Mouse (Mus musculus) lung, adult 2 months (tissue): ENCODE results near the gene Flrt1. TPM values are rescaled to one million over a fixed set of nuclear protein-coding genes. Genes with fewer than 3 reads are reported as not detected.

Source experiments
- DNase-seq: peaks from one replicate; pipeline ENCODE4 v3.0.0; 2022
- H3K4me1 ChIP-seq: fragments of 200-500 bp; 2 replicates; pipeline ENCODE4 v1.6.1; 2011; ENCODE audit warnings: low read length; ENCODE audit not compliant: control insufficient read depth, insufficient read depth
- H3K4me3 ChIP-seq: fragments of 200-500 bp; replicated peaks from 2 replicates; pipeline ENCODE3; 2011; ENCODE audit warnings: low read depth, mild to moderate bottlenecking, control low read depth, low read length; ENCODE audit errors: extremely low read depth
- CTCF ChIP-seq: fragments of 200-500 bp; IDR thresholded peaks from 2 replicates; pipeline ENCODE4 v1.5.1; 2011; ENCODE audit warnings: mild to moderate bottlenecking, low read length, control low read depth; ENCODE audit not compliant: insufficient read depth
- POLR2A ChIP-seq: fragments of 200-500 bp; IDR thresholded peaks from 2 replicates; pipeline ENCODE4 v1.6.1; 2011; ENCODE audit warnings: low read depth, mild to moderate bottlenecking, control low read depth, low read length, borderline replicate concordance; ENCODE audit errors: extremely low read depth
- WGBS: fragments of 180-500 bp; shearing (Covaris S2); methylation state at CpG from one replicate; pipeline ENCODE4 v1.1.7; 2018; 5-methylcytosine and 5-hydroxymethylcytosine counted together
- polyA plus RNA-seq: library from polyadenylated mRNA; depleted of rRNA; stranded (reverse); fragments of >200 nt; gene quantifications from 2 replicates; pipeline ENCODE4 v1.2.3, GENCODE M21; 2012; rRNA removed

The Flrt1 gene
- polyA plus RNA-seq, result 0.29 and 0.40 TPM in 2 replicates

GRCm38 (mm10) chr19:7105544-7105943 lies at the start of gene Flrt1:
TSS of gene Flrt1 (minus strand) at chr19:7105729.
- 88% methylated on average over 9 of the region's 9 CpGs for WGBS
- no peak within 1 kb of the TSS for H3K4me3 ChIP-seq
- no peaks in the 10 kb centered on the region for H3K4me1 ChIP-seq
- no peak for TF ChIP-seq CTCF
- TF ChIP-seq POLR2A, result no peak
- DNase-seq, result no peak

- no peak for TF ChIP-seq POLR2A
- no peak for TF ChIP-seq CTCF
- no peak overlapping the region for H3K4me3 ChIP-seq
- 86% methylated on average over 6 of the region's 6 CpGs for WGBS
- DNase-seq, result no peak
- H3K4me1 ChIP-seq, result no peaks in the 10 kb centered on the region
Observed at GRCm38 (mm10) chr19:7155196-7155595, 49.7 kb upstream of the Flrt1 start.

- 34% methylated on average over 7 of the region's 7 CpGs for WGBS
- Histone ChIP-seq H3K4me3 (no peak overlapping the region), H3K4me1 (no peaks in the 10 kb centered on the region)
- TF ChIP-seq POLR2A (no peak), CTCF (no peak)
- no peak for DNase-seq
Observed at GRCm38 (mm10) chr19:7153232-7153631, 47.7 kb upstream of the Flrt1 start.

GRCm38 (mm10) chr19:7151927-7152653 lies 46.6 kb upstream of the Flrt1 start:
- H3K4me1 ChIP-seq, result no peaks in the 10 kb centered on the region
- WGBS, result 88% methylated on average over 6 of the region's 6 CpGs
- H3K4me3 ChIP-seq, result no peak overlapping the region
- no peak for DNase-seq
- TF ChIP-seq POLR2A, result no peak
- no peak for TF ChIP-seq CTCF

- no peak overlapping the region for H3K4me3 ChIP-seq
- no peak for DNase-seq
- 94% methylated on average over 7 of the region's 7 CpGs for WGBS
- no peaks in the 10 kb centered on the region for H3K4me1 ChIP-seq
- TF ChIP-seq CTCF, result no peak
- TF ChIP-seq POLR2A, result no peak
Observed at GRCm38 (mm10) chr19:7151300-7151926, 45.9 kb upstream of the Flrt1 start.

GRCm38 (mm10) chr19:7149158-7149685 lies 43.7 kb upstream of the Flrt1 start:
- no peaks in the 10 kb centered on the region for H3K4me1 ChIP-seq
- DNase-seq, result no peak
- TF ChIP-seq POLR2A, result no peak
- no peak for TF ChIP-seq CTCF
- H3K4me3 ChIP-seq, result no peak overlapping the region
- 85% methylated on average over 7 of the region's 7 CpGs for WGBS

GRCm38 (mm10) chr19:7148541-7149085 lies 43.1 kb upstream of the Flrt1 start:
- no peak overlapping the region for H3K4me3 ChIP-seq
- 47% methylated on average over 8 of the region's 8 CpGs for whole genome bisulfite sequencing
- TF ChIP-seq CTCF, result no peak
- TF ChIP-seq POLR2A, result no peak
- H3K4me1 ChIP-seq, result peaks cover 2% of the 10 kb centered on the region; the same call in 1 of the 2 replicates
- DNase-seq, result no peak

GRCm38 (mm10) chr19:7148096-7148495 lies 42.6 kb upstream of the Flrt1 start:
- DNase-seq, result no peak
- Histone ChIP-seq H3K4me1 (peaks cover 3% of the 10 kb centered on the region; the same call in 1 of the 2 replicates), H3K4me3 (no peak overlapping the region)
- 41% methylated on average over 4 of the region's 4 CpGs for WGBS
- TF ChIP-seq CTCF (no peak), POLR2A (no peak)

GRCm38 (mm10) chr19:7146376-7146775 lies 40.8 kb upstream of the Flrt1 start:
- peaks cover 3% of the 10 kb centered on the region; the same call in 1 of the 2 replicates for H3K4me1 ChIP-seq
- 70% methylated on average over 13 of the region's 13 CpGs for WGBS
- TF ChIP-seq POLR2A (no peak), CTCF (no peak)
- no peak overlapping the region for H3K4me3 ChIP-seq
- DNase-seq, result no peak
